Mouse (Mus musculus) lung, postnatal 0 days (tissue): ENCODE data around the gene Hps4. TPM values are rescaled to one million over a fixed set of nuclear protein-coding genes. Genes with fewer than 3 reads are reported as not detected.

Experiments used
- ATAC-seq: fragments of 200-750 bp; cut with Nextera tagmentation; 2 replicates; pipeline ENCODE4 v1.8.0; 2017; ENCODE audit warnings: moderate library complexity
- DNase-seq: peaks from one replicate; pipeline ENCODE4 v3.0.0-alpha.2; 2016; ENCODE audit warnings: low spot score
- H3K27ac ChIP-seq: fragments of 300-500 bp; sonication (generic); 2 replicates; pipeline ENCODE4 v1.5.1; 2014; ENCODE audit warnings: antibody characterized with exemption, mild to moderate bottlenecking, low read length, mixed read lengths
- H3K27me3 ChIP-seq: fragments of 300-500 bp; sonication (generic); replicated peaks from 2 replicates; pipeline ENCODE4 v1.6.1; 2014; ENCODE audit warnings: low read length, mixed read lengths; ENCODE audit not compliant: insufficient read depth
- H3K36me3 ChIP-seq: fragments of 300-500 bp; sonication (generic); 2 replicates; pipeline ENCODE4 v1.6.1; 2014; ENCODE audit warnings: low read length, mixed read lengths; ENCODE audit not compliant: insufficient read depth
- H3K4me1 ChIP-seq: fragments of 300-500 bp; sonication (generic); 2 replicates; pipeline ENCODE4 v1.6.1; 2014; ENCODE audit warnings: antibody characterized with exemption, low read depth, low read length, mixed read lengths; ENCODE audit not compliant: insufficient read depth
- H3K4me2 ChIP-seq: fragments of 300-500 bp; sonication (generic); replicated peaks from 2 replicates; pipeline ENCODE4 v1.6.1; 2014; ENCODE audit warnings: low read depth, mild to moderate bottlenecking, low read length, moderate library complexity, mixed read lengths
- H3K4me3 ChIP-seq: fragments of 300-500 bp; sonication (generic); 2 replicates; pipeline ENCODE4 v1.5.1; 2014; ENCODE audit warnings: low read depth, low read length
- H3K9ac ChIP-seq: fragments of 300-500 bp; sonication (generic); replicated peaks from 2 replicates; pipeline ENCODE4 v1.6.1; 2014; ENCODE audit warnings: low read depth, mild to moderate bottlenecking
- H3K9me3 ChIP-seq: fragments of 300-500 bp; sonication (generic); 2 replicates; pipeline ENCODE4 v1.6.1; 2016; ENCODE audit warnings: low read length, mixed read lengths
- CTCF ChIP-seq: IDR thresholded peaks from 2 replicates; pipeline ENCODE4 v1.5.1; 2016; ENCODE audit warnings: antibody characterized with exemption, mild to moderate bottlenecking
- EP300 ChIP-seq: IDR thresholded peaks from 2 replicates; pipeline ENCODE4 v1.6.1; 2016; ENCODE audit warnings: antibody characterized with exemption, mild to moderate bottlenecking, control low read depth
- WGBS: fragments of 180-500 bp; shearing (Covaris S2); extraction: QIAGEN DNeasy Blood & Tissue Kit; methylation state at CpG from one replicate; pipeline ENCODE4 v1.1.7; 2014; 5-methylcytosine and 5-hydroxymethylcytosine counted together
- polyA plus RNA-seq: library from polyadenylated mRNA; unstranded; fragments of >200 nt; fragmentation: Nextera tagmentation; extraction: Ambion mirVana; gene quantifications from 2 replicates; pipeline ENCODE4 v1.2.1, GENCODE M21; 2015

The Hps4 gene
- polyA plus RNA-seq, 1 experiment from 2014 or later = 19.7 TPM

DNA sequence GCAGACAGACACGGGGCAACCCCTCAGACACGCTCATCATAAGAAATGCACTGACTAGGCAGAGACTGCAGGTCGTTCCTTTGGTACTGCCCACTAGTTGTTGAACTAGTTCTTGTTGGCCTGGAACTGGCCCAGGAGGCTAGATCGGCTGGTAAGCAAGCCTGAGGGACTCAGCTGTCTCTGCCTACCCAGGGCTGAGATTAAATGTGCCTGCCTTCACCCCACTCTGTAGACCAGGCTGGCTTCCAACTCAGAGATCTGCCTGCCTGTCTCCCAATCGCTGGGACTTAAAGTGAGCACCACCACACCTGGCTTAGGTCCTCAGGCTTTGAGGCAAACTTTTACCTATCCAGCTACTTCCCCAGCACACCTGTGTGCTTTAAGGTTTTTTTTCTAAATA lies 22.5 kb upstream of the Hps4 start:
- H3K9ac ChIP-seq = no peak overlapping the region
- H3K4me2 ChIP-seq = no peak overlapping the region
- WGBS = 68% methylated on average over 5 of the region's 5 CpGs
- ATAC-seq (no peak), DNase-seq (no peak)
- TF ChIP-seq EP300 (no peak), CTCF (no peak)
- no peaks in the 10 kb centered on the region for H3K9me3 ChIP-seq
- H3K27ac ChIP-seq = no peak overlapping the region
- H3K36me3 ChIP-seq = 0 out of 2 replicates have a peak, but pooled peaks cover 7% of the 10 kb centered on the region
- no peaks in the 10 kb centered on the region for H3K27me3 ChIP-seq
- no peak overlapping the region for H3K4me3 ChIP-seq
- H3K4me1 ChIP-seq = no peaks in the 10 kb centered on the region; the same call in none of the 2 replicates

DNA sequence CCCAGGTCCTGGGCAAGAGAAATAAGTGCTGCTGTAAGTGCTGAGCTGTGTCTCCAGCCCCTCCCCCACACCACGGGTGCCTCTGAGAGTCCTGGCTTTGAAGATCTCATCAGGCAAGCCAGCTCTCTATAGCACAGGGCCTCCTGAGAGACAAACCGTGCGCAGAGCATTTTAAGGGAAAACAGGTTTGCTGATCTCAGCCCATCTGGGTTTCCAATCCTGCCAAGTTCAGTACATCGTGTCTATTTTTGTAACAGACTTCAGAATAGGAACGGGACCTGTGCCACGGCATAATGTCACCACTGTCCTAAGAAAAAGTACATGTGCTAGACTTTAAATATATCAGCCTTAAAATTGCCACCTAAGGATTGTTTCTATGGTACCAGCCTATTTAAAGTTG lies 21.9 kb upstream of the Hps4 start:
- Histone ChIP-seq H3K4me3 (no peak overlapping the region), H3K4me2 (no peak overlapping the region), H3K27ac (no peak overlapping the region), H3K36me3 (0 out of 2 replicates have a peak, but pooled peaks cover 7% of the 10 kb centered on the region), H3K9me3 (no peaks in the 10 kb centered on the region), H3K27me3 (no peaks in the 10 kb centered on the region), H3K9ac (no peak overlapping the region), H3K4me1 (peaks cover 4% of the 10 kb centered on the region)
- WGBS = 69% methylated on average over 6 of the region's 6 CpGs
- no peak for ATAC-seq
- no peak for TF ChIP-seq EP300
- TF ChIP-seq CTCF = no peak
- no peak for DNase-seq

DNA sequence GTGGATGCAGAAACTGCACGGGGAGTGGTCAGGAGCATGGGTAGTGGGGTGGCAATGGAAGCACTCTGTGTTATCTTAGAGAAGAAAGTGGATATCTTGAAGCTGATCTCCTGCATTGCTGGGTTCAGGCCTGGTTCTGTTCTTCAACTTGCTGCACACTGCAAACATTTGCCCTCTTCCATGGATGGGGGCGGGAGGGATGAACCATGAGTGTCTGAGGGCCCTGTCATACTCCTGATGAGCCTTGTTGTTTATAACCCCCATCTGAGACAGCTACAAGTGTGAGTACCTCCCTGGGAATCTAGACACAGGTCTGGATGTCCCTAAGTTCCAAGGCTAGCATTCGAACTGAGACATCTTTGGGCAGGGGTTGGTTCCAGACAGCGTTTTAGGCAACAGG lies 21.5 kb upstream of the Hps4 start:
- H3K4me3 ChIP-seq = no peak overlapping the region
- H3K36me3 ChIP-seq = 0 out of 2 replicates have a peak, but pooled peaks cover 3% of the 10 kb centered on the region
- TF ChIP-seq CTCF = no peak
- no peak for TF ChIP-seq EP300
- H3K27ac ChIP-seq = no peak overlapping the region
- WGBS = 80% methylated on average over 4 of the region's 4 CpGs
- H3K9ac ChIP-seq = no peak overlapping the region
- ATAC-seq (no peak), DNase-seq (no peak)
- peaks cover 4% of the 10 kb centered on the region for H3K4me1 ChIP-seq
- H3K27me3 ChIP-seq = no peaks in the 10 kb centered on the region
- H3K9me3 ChIP-seq = no peaks in the 10 kb centered on the region
- no peak overlapping the region for H3K4me2 ChIP-seq

- H3K27me3 ChIP-seq = no peaks in the 10 kb centered on the region
- TF ChIP-seq EP300 (no peak), CTCF (no peak)
- ATAC-seq (no peak), DNase-seq (no peak)
- no peak overlapping the region for H3K4me3 ChIP-seq
- H3K9ac ChIP-seq = no peak overlapping the region
- peaks cover 9% of the 10 kb centered on the region for H3K4me1 ChIP-seq
- H3K27ac ChIP-seq = no peak overlapping the region
- H3K4me2 ChIP-seq = no peak overlapping the region
- H3K36me3 ChIP-seq = no peaks in the 10 kb centered on the region
- H3K9me3 ChIP-seq = no peaks in the 10 kb centered on the region
- WGBS = 81% methylated on average over 6 of the region's 6 CpGs
These were observed 19.6 kb upstream of the Hps4 start for GRCm38 (mm10) chr5:112323246-112323645.

DNA sequence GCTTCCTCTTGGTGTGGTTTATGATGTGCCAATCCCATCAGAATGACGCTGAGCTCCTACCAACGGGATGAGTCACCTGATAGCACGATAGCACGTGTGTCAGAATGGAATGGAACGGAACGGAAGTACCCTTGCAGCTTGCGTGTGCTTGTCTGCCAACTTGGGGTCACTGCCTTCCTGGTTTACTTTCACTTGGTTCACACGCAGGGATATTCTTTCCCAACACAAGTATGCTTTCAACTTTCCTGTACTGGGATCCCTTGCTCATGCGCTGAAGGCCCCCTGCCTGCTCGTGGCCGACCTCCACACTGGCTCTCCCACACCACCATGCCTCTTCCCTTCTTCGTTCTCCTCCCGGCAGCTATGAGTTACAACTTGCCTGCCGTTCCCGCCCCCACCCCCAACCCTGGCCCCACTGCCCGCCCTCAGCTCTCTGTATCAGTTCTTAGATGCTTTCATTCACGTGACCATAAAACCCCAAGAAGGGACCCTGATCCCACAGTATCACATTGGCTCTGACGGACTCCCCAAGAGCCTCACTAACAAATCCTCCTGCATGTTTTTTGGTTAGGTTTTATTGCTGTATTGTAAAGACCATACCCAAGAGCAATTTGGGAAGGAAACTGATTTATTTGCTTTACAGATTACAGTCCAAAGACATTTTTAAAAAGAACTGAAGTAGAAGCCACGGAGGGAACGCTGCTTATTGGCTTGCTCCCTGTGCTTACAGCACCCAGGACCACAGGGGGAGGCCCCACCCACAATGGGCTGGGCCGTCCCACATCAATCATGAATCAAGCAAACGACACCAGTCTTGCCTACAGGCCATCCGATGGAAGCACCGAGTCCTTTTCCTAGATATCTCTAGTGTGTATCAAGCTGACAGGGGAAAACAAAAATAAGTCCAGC lies 18.0 kb upstream of the Hps4 start:
- Histone ChIP-seq H3K4me1 (peaks cover 9% of the 10 kb centered on the region), H3K4me3 (peak overlapping the region; percentile 23), H3K36me3 (peaks cover 7% of the 10 kb centered on the region; the same call in 1 of the 2 replicates), H3K4me2 (peak overlapping the region; percentile 73), H3K27ac (peak overlapping the region; percentile 82), H3K9ac (no peak overlapping the region), H3K9me3 (no peaks in the 10 kb centered on the region), H3K27me3 (no peaks in the 10 kb centered on the region)
- TF ChIP-seq CTCF = no peak
- TF ChIP-seq EP300 = peak; percentile 48
- ATAC-seq (peak; percentile 66), DNase-seq (peak; percentile 88)
- 22% methylated on average over 24 of the region's 24 CpGs for WGBS

- Histone ChIP-seq H3K4me1 (peaks cover 9% of the 10 kb centered on the region), H3K9ac (peak within 1 kb of the TSS; percentile 80), H3K27ac (peak within 1 kb of the TSS; percentile 82), H3K4me3 (peak within 1 kb of the TSS; percentile 95), H3K36me3 (peaks cover 14% of the 10 kb centered on the region; the same call in 1 of the 2 replicates), H3K27me3 (no peaks in the 10 kb centered on the region), H3K4me2 (peak within 1 kb of the TSS; percentile 73), H3K9me3 (no peaks in the 10 kb centered on the region)
- 7% methylated on average over 48 of the region's 48 CpGs for WGBS
- TF ChIP-seq EP300 = no peak
- TF ChIP-seq CTCF = 0 out of 2 replicates have a peak, but pooled peaks have one; percentile 20
- peak; percentile 98 for DNase-seq
- peak; percentile 94 for ATAC-seq
These were observed 17.1 kb upstream of the Hps4 start, which contains the start of gene Tfip11 for GRCm38 (mm10) chr5:112325546-112326445. Gene Tfip11, plus strand, starts transcription at chr5:112326358.
